In the genomic region with DNA sequence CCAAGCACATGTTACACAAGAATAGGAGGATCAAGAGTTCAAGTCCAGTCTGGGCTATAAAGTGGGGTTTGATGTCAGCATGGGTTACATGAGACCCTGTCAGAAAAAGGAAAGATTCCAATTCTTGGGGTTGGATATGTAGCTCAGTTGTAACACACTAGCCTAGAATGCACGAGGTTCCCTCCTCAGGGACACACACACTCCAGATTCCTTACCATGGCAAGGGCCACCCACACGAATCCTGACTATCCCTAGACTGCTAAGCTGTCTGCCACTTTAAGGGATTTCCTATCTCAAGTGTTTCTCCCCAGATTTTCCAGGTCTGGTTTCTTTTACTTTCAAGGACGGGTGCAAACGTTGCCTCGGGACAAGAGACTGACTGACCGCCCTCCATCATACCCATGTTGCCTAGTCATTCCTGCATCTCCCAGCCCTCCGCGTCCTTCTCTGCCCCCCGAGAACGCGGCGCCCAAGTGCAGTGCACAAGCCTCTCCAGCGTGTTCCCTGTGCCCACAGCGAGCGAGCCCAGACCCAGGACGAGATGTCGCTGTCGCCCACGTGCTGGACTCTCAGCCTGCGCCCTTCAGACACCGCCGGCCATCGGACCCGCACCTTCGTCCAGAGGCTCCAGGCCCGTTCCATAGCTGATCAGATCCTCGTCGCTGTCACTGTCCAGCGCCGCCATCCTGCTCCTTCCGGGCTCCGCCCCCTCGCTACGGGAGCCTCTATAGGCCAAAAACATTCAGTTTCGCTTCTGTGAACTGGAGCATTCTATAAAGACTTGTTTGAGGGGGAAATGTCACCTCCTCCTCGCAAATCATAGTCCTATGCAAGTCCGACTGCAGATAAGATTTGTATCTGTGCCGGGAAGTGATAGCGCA, we compare ENCODE assay signal across 8 mouse cellular contexts. TPM values are rescaled to one million over a fixed set of nuclear protein-coding genes. Genes with fewer than 3 reads are reported as not detected.
DNase-seq lines count a peak whose midpoint lies in the region; ATAC-seq and TF ChIP-seq lines count a peak whose summit lies in the region.

Gene Gpatch1 (minus strand): TSS at position 712 of the 881 bp plus-strand sequence.

- ATAC-seq in hindbrain, embryonic 11.5 days (ENCODE audit: low FRiP score), result peak; percentile 86
- peak; percentile 89 for ATAC-seq in lung, postnatal 0 days

- peak within 1 kb of the TSS; percentile 36 for H3K4me2 ChIP-seq in hindbrain, embryonic 11.5 days (replicated peaks; ENCODE audit: low read depth, low read length)
- peak within 1 kb of the TSS; percentile 76 for H3K4me2 ChIP-seq in lung, postnatal 0 days (replicated peaks; ENCODE audit: low read depth, low read length)

- no peak; the same call in 1 of the 2 replicates for TF ChIP-seq CTCF in lung, postnatal 0 days (IDR thresholded peaks at IDR 0.05)

- peak within 1 kb of the TSS; percentile 77 for H3K4me3 ChIP-seq in hindbrain, embryonic 11.5 days (ENCODE audit: low read depth, low read length)
- peak within 1 kb of the TSS; percentile 85 for H3K4me3 ChIP-seq in lung, postnatal 0 days (ENCODE audit: low read depth, low read length)

- peak within 1 kb of the TSS; percentile 80 for H3K9ac ChIP-seq in hindbrain, embryonic 11.5 days (ENCODE audit: low read depth, low read length)
- peak within 1 kb of the TSS; percentile 79 for H3K9ac ChIP-seq in lung, postnatal 0 days (replicated peaks; ENCODE audit: low read depth)

- WGBS in hindbrain, embryonic 11.5 days, result 2% methylated on average over 39 of the region's 39 CpGs
- under 1% methylated on average over 39 of the region's 39 CpGs for WGBS in lung, postnatal 0 days

- peak; percentile 95 for DNase-seq in Muller cell, postnatal 12 days (ENCODE audit: inconsistent ontology term)
- DNase-seq in cerebellum, adult 9-11 months, result peak; percentile 90
- DNase-seq in frontal cortex, adult 2 months (ENCODE audit: extremely low spot score in 1 of 2, low spot score in 1 of 2), result peak; percentile 85 to 99
- peak; percentile 97 for DNase-seq in hindbrain, embryonic 11.5 days (ENCODE audit: low spot score)
- peak; percentile 97 to 98 for DNase-seq in layer of hippocampus, postnatal 10 days (ENCODE audit: low spot score in 2 of 2)
- DNase-seq in lung, postnatal 0 days (ENCODE audit: low spot score), result peak; percentile 90
- DNase-seq in ovary, postnatal 10 days (ENCODE audit: low spot score), result peak; percentile 95
- peak; percentile 89 for DNase-seq in thymus, postnatal 0 days (ENCODE audit: low spot score)

- H3K27me3 ChIP-seq in hindbrain, embryonic 11.5 days (ENCODE audit: control insufficient read depth, insufficient read depth, low read length), result no peaks in the 10 kb centered on the region
- H3K27me3 ChIP-seq in lung, postnatal 0 days (replicated peaks; ENCODE audit: insufficient read depth, low read length), result no peaks in the 10 kb centered on the region

- H3K27ac ChIP-seq in hindbrain, embryonic 11.5 days (ENCODE audit: low read depth, low read length), result 0 out of 2 replicates have a peak within 1 kb of the TSS, but pooled peaks have one; percentile 51
- H3K27ac ChIP-seq in lung, postnatal 0 days (ENCODE audit: low read length), result peak within 1 kb of the TSS; percentile 73

- H3K4me1 ChIP-seq in hindbrain, embryonic 11.5 days (replicated peaks; ENCODE audit: control insufficient read depth, insufficient read depth, low read length), result no peaks in the 10 kb centered on the region
- peaks cover 8% of the 10 kb centered on the region; the same call in 1 of the 2 replicates for H3K4me1 ChIP-seq in lung, postnatal 0 days (ENCODE audit: insufficient read depth, low read depth, low read length)

- no peaks in the 10 kb centered on the region for H3K36me3 ChIP-seq in hindbrain, embryonic 11.5 days (ENCODE audit: control insufficient read depth, insufficient read depth, low read length)
- no peaks in the 10 kb centered on the region for H3K36me3 ChIP-seq in lung, postnatal 0 days (ENCODE audit: insufficient read depth, low read length)

- no peaks in the 10 kb centered on the region for H3K9me3 ChIP-seq in hindbrain, embryonic 11.5 days (ENCODE audit: control insufficient read depth, low read length)
- H3K9me3 ChIP-seq in lung, postnatal 0 days (ENCODE audit: low read length), result no peaks in the 10 kb centered on the region

- TF ChIP-seq EP300 in lung, postnatal 0 days (IDR thresholded peaks at IDR 0.05), result peak; percentile 46; the same call in 1 of the 2 replicates

RNA-seq across cellular contexts. Expression of gene Gpatch1, which starts in this region (rescaled TPM):
- polyA plus RNA-seq in frontal cortex, adult 2 months (2012; rRNA removed), result 21.5 and 22.1 TPM in 2 replicates
- 18.1 and 19.5 TPM in 2 replicates for polyA plus RNA-seq in hindbrain, embryonic 11.5 days (2014; fragmentation: Nextera tagmentation; extraction: Ambion mirVana)
- total RNA-seq in layer of hippocampus, postnatal 10 days (2021), result 10 to 100 TPM; 24.7 to 28.2 TPM
- polyA plus RNA-seq in lung, postnatal 0 days (2015; fragmentation: Nextera tagmentation; extraction: Ambion mirVana), result 12.9 and 13.6 TPM in 2 replicates
- polyA plus RNA-seq in thymus, postnatal 0 days (2015; fragmentation: Nextera tagmentation; extraction: Ambion mirVana), result 15.6 and 16.8 TPM in 2 replicates

Comparison
In these comparisons a context has a peak if more than half of its experiments do, and no peak if none do; other contexts are left out.
1. Peak in every context shown above with its lines: DNase-seq, ATAC-seq, H3K4me3 ChIP-seq and H3K27ac ChIP-seq.